Mouse (Mus musculus): Measurements from ENCODE around the gene Gm11595.
A peak's percentile ranks its signal among the peaks of the same experiment; 100 is the strongest.
"Not testable (repeated sequence)": the region's sequence is repeated elsewhere in the genome, so short reads cannot be mapped to it uniquely, and the experiment has no call there.

Gene Gm11595

DNA sequence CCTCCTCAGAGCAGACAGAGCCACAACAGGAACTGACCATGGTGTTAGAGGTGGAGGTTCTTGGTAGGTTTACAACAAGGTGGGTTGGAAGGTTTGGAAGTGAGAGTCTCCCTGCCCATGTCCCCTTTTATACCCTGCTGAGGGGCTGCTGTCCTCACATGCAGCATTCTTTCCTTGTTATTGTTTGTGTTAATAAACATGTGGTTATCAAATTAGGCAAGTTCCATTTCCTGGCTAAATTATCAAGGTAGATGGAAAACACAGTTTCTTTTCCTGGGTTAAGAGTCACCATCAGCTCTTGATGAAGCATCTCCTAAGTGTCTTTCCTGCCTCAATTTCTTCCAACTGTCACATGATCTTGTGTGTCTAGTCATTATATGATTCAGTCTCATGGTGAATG lies at the start of gene Gm11595:
Gene Gm11595, minus strand, starts transcription at position 101 of the 400 bp plus-strand sequence.
- DNase-seq: not testable (repeated sequence)

DNA sequence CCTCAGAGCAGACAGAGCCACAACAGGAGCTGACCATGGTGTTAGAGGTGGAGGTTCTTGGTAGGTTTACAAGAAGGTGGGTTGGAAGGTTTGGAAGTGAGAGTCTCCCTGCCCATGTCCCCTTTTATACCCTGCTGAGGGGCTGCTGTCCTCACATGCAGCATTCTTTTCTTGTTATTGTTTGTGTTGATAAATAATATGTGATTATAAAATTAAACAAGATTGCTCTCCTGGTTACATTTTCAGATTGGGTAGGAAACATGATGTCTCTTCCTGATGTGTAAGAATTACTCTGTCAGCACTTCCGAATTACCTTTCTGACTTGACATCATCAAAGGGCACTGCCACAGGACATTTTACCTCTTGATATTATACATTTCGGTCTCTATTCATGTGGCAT lies 42.9 kb upstream of the Gm11595 start, which contains the start of gene Gm11564:
Gene Gm11564, minus strand, starts transcription at position 101 of the 400 bp plus-strand sequence.
- not testable (repeated sequence) for DNase-seq

DNA sequence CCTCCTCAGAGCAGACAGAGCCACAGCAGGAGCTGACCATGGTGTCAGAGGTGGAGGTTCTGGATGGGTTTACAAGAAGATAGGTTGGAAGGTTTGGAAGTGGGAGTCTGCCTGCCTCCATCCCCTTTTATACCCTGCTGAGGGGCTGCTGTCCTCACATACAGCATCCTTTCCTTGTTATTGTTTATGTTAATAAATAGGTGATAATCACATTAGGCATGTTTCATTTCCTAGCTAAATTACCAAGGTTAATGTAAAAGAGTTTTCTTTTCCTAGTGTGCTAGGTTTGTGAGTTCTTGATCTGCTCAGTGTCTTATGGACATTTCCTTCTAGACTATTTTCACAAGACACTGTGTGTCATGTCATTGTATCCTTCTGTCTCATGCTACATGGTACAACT lies 37.1 kb upstream of the Gm11595 start, which contains the start of gene Krtap4-13:
Gene Krtap4-13, minus strand, starts transcription at position 101 of the 400 bp plus-strand sequence.
- not testable (repeated sequence) for DNase-seq

- DNase-seq: not testable (repeated sequence)
Measured at GRCm38 (mm10) chr11:99804346-99804745, 31.6 kb upstream of the Gm11595 start, which contains the start of gene Gm11554. Gene Gm11554, minus strand, starts transcription at chr11:99804446.

DNA sequence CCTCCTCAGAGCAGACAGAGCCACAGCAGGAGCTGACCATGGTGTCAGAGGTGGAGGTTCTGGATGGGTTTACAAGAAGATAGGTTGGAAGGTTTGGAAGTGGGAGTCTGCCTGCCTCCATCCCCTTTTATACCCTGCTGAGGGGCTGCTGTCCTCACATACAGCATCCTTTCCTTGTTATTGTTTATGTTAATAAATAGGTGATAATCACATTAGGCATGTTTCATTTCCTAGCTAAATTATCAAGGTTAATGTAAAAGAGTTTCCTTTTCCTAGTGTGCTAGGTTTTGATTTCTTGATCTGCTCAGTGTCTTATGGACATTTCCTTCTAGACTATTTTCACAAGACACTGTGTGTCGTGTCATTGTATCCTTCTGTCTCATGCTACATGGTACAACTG lies 26.1 kb upstream of the Gm11595 start, which contains the start of gene Gm11569:
Gene Gm11569, minus strand, starts transcription at position 101 of the 400 bp plus-strand sequence.
- DNase-seq: not testable (repeated sequence)

DNA sequence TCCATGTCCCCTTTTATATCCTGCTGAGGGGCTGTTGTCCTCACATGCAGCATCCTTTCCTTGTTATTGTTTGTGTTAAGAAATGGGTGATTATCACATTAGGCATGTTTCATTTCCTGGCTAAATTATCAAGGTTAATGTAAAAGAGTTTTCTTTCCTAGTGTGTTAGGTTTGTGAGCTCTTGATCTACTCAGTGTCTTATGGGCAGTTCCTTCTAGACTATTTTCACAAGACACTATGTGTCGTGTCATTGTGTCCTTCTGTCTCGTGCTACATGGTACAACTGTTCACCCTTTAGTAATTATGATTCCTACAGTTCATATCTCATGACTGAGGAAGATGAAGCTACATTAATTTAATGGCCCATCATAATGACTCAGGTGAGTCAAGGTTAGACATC lies 20.7 kb upstream of the Gm11595 start, which contains the start of gene Gm11596:
Gene Gm11596, minus strand, starts transcription at position 101 of the 400 bp plus-strand sequence.
- no peak for DNase-seq

- not testable (repeated sequence) for DNase-seq
Measured at GRCm38 (mm10) chr11:99784900-99785299, 12.2 kb upstream of the Gm11595 start, which contains the start of gene Krtap4-9. Gene Krtap4-9, plus strand, starts transcription at chr11:99785200.

GRCm38 (mm10) chr11:99780604-99781003 lies 7.9 kb upstream of the Gm11595 start, which contains the start of gene Krtap4-8:
Gene Krtap4-8, minus strand, starts transcription at chr11:99780704.
- no peak for DNase-seq

- DNase-seq: peak; percentile 5
Measured at GRCm38 (mm10) chr11:99778401-99778800, 5.7 kb upstream of the Gm11595 start.

DNA sequence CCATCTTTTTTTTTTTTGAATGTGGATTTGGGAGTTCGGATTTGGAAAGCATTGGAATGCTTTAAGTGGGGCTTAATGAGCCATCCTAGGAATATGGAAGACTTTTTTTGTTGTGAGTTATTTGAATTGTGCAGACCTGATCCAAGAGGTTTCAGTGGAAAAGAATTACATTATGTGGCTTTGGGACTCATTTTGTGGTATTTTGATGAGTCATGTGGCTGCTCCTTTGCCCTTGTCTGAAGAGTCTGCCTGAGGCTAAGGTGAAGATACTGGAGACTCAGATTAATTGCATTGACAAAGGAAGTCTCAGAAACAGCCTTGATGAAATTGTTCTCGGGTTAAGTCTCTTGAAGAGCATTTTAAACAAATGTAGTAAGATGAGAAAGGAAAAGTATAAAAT lies 4.3 kb downstream of the Gm11595 start:
- no peak for DNase-seq

DNA sequence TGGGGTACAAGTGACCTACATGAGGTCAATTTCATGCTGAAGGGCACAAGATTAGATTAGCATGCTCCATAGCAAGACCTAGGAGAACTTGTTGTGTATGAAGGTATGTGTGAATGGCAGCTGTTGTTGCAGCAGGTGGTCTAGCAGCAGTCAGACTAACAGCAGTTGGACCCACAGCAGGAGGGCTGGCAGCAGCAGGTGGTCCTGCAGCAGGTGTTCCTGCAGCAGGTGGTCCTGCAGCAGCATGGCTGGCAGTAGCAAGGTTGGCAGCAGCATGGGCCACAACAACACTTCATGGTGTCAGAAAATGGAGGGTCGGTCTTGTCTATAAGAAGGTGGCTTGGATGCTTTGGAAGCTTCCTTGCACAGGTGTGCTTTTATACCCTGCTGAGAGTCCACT lies 13.8 kb downstream of the Gm11595 start:
- no peak for DNase-seq

GRCm38 (mm10) chr11:99743985-99744384 lies 28.7 kb downstream of the Gm11595 start:
- DNase-seq: no peak

- DNase-seq: no peak
Measured at GRCm38 (mm10) chr11:99734190-99734589, 38.5 kb downstream of the Gm11595 start, which contains the start of gene Gm14180. Gene Gm14180, minus strand, starts transcription at chr11:99734290.

GRCm38 (mm10) chr11:99724061-99724460 lies 48.7 kb downstream of the Gm11595 start:
- DNase-seq: no peak
